Mouse (Mus musculus): ENCODE data around the gene Crk. TPM values are rescaled to one million over a fixed set of nuclear protein-coding genes. Genes with fewer than 3 reads are reported as not detected.

Gene Crk
- polyA plus RNA-seq, 1 experiment, result 91.0 TPM

GRCm38 (mm10) chr11:75656621-75657590, 22.2 kb upstream of the Crk start:
- DNase-seq (ENCODE audit: low read depth), result no peak

DNA sequence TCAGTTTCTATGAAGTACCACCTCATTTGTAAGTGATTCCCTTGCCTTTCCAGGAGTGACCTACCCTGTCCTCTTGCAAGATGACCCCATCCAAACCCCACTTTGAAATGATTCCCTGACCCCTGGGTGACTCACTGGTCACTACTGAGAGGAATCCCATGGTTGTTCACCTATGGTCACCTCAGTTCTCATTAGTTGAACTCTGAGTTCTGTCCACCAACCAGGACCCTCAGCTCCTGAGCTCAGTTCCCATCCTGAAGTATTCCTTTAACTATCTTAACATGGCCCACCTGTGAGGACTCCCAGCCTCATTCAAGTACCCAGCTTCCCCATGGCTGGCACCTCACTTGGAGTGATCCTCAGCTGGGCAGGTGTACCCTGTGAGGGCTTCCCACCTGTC, 21.2 kb upstream of the Crk start:
- no peak for DNase-seq (ENCODE audit: low read depth)
- no peak for TF ChIP-seq POLR2A (IDR thresholded peaks at IDR 0.05; ENCODE audit: borderline replicate concordance, extremely low read depth, insufficient read depth, insufficient read length, poor library complexity, severe bottlenecking)
- no peak for TF ChIP-seq CTCF (IDR thresholded peaks at IDR 0.05; ENCODE audit: borderline replicate concordance, extremely low read depth, insufficient read depth, insufficient read length)

More at GRCm38 (mm10) chr11:75656621-75657590, 22.2 kb upstream of the Crk start:
- no peak for TF ChIP-seq POLR2A (IDR thresholded peaks at IDR 0.05; ENCODE audit: borderline replicate concordance, extremely low read depth, insufficient read depth, insufficient read length, poor library complexity, severe bottlenecking)
- no peak for TF ChIP-seq CTCF (IDR thresholded peaks at IDR 0.05; ENCODE audit: borderline replicate concordance, extremely low read depth, insufficient read depth, insufficient read length)

DNA sequence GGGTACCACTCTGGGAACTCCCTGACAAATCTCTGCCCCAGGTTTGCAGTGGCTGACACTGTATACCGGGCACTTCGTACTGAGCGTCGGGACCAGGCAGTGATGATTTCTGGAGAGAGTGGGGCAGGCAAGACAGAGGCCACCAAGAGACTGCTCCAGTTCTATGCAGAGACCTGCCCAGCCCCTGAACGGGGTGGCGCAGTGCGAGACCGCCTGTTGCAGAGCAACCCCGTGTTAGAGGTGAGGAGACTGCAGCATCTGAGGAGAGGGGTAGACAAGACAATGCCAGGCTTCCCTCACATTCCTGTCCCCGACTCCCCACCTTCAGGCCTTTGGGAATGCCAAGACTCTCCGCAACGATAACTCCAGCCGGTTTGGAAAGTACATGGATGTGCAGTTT, 20.7 kb upstream of the Crk start:
- DNase-seq (ENCODE audit: low read depth), result no peak
- TF ChIP-seq CTCF (IDR thresholded peaks at IDR 0.05; ENCODE audit: borderline replicate concordance, extremely low read depth, insufficient read depth, insufficient read length) (no peak), POLR2A (IDR thresholded peaks at IDR 0.05; ENCODE audit: borderline replicate concordance, extremely low read depth, insufficient read depth, insufficient read length, poor library complexity, severe bottlenecking) (no peak)

GRCm38 (mm10) chr11:75658996-75659750, 19.9 kb upstream of the Crk start:
- TF ChIP-seq CTCF (IDR thresholded peaks at IDR 0.05; ENCODE audit: borderline replicate concordance, extremely low read depth, insufficient read depth, insufficient read length) (no peak), POLR2A (IDR thresholded peaks at IDR 0.05; ENCODE audit: borderline replicate concordance, extremely low read depth, insufficient read depth, insufficient read length, poor library complexity, severe bottlenecking) (no peak)
- DNase-seq (ENCODE audit: low read depth), result no peak

GRCm38 (mm10) chr11:75660081-75660590, 18.9 kb upstream of the Crk start:
- no peak for DNase-seq (ENCODE audit: low read depth)
- TF ChIP-seq CTCF (IDR thresholded peaks at IDR 0.05; ENCODE audit: borderline replicate concordance, extremely low read depth, insufficient read depth, insufficient read length) (no peak), POLR2A (IDR thresholded peaks at IDR 0.05; ENCODE audit: borderline replicate concordance, extremely low read depth, insufficient read depth, insufficient read length, poor library complexity, severe bottlenecking) (no peak)

- no peak for DNase-seq (ENCODE audit: low read depth)
- TF ChIP-seq POLR2A (IDR thresholded peaks at IDR 0.05; ENCODE audit: borderline replicate concordance, extremely low read depth, insufficient read depth, insufficient read length, poor library complexity, severe bottlenecking) (no peak), CTCF (IDR thresholded peaks at IDR 0.05; ENCODE audit: borderline replicate concordance, extremely low read depth, insufficient read depth, insufficient read length) (no peak)
Measured at GRCm38 (mm10) chr11:75660941-75661800, 17.9 kb upstream of the Crk start.

GRCm38 (mm10) chr11:75662131-75662530, 16.9 kb upstream of the Crk start:
- no peak for DNase-seq (ENCODE audit: low read depth)
- TF ChIP-seq POLR2A (IDR thresholded peaks at IDR 0.05; ENCODE audit: borderline replicate concordance, extremely low read depth, insufficient read depth, insufficient read length, poor library complexity, severe bottlenecking) (no peak), CTCF (IDR thresholded peaks at IDR 0.05; ENCODE audit: borderline replicate concordance, extremely low read depth, insufficient read depth, insufficient read length) (no peak)

DNA sequence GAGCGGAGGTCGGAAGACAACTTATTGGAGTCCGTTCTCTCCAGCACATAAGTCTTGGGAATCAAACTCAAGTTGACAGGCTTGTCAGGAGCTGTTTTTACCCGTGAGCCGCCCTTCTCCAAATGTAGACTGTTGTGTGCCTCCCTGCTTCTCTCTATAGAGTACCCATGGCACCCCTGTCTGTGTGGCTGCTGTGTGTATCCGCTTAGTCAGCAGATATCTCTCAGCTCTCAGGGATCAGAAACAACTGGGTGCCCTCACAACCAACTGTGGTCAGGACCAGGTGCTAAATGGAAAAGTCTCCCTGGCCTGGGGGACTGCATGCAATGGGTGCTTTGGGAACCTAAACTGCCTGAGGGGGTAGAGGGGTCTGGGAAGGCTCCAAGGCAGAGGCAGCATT, 12.8 kb upstream of the Crk start:
- DNase-seq (ENCODE audit: low read depth), result no peak
- TF ChIP-seq CTCF (IDR thresholded peaks at IDR 0.05; ENCODE audit: borderline replicate concordance, extremely low read depth, insufficient read depth, insufficient read length) (no peak), POLR2A (IDR thresholded peaks at IDR 0.05; ENCODE audit: borderline replicate concordance, extremely low read depth, insufficient read depth, insufficient read length, poor library complexity, severe bottlenecking) (no peak)

DNA sequence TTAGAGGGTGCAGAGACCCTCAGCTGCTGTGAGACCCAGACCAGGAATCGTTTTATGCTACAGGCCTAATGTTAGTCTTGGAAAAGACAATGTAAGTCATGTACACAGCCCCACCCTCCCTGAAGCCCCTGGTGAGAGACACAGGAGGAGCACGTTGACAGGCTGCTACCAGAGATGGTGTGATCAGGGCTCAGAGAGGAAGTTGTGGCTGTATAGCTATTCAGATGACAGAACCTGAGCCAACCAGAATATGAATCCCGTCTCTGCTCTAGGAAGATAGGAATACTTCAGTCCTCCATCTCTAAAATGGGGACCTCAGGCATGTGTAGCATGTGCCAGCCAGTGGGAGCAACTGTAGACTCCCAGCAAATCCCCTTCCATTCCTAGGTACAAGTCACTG, 10.4 kb upstream of the Crk start:
- DNase-seq (ENCODE audit: low read depth), result no peak
- TF ChIP-seq POLR2A (IDR thresholded peaks at IDR 0.05; ENCODE audit: borderline replicate concordance, extremely low read depth, insufficient read depth, insufficient read length, poor library complexity, severe bottlenecking) (no peak), CTCF (IDR thresholded peaks at IDR 0.05; ENCODE audit: borderline replicate concordance, extremely low read depth, insufficient read depth, insufficient read length) (no peak)

- DNase-seq (ENCODE audit: low read depth), result no peak
- no peak for TF ChIP-seq POLR2A (IDR thresholded peaks at IDR 0.05; ENCODE audit: borderline replicate concordance, extremely low read depth, insufficient read depth, insufficient read length, poor library complexity, severe bottlenecking)
- TF ChIP-seq CTCF (IDR thresholded peaks at IDR 0.05; ENCODE audit: borderline replicate concordance, extremely low read depth, insufficient read depth, insufficient read length), result no peak
Measured at GRCm38 (mm10) chr11:75669176-75669852, 9.7 kb upstream of the Crk start.

All from brain, embryonic 14.5 days (tissue).